Mouse (Mus musculus) megakaryocyte progenitor cell, adult 5-6 weeks (primary cell): Measurements from ENCODE around the gene Vmn1r199. TPM values are rescaled to one million over a fixed set of nuclear protein-coding genes. Genes with fewer than 3 reads are reported as not detected.
"Not testable (repeated sequence)": the region's sequence is repeated elsewhere in the genome, so short reads cannot be mapped to it uniquely, and the experiment has no call there.

Source experiments
- ATAC-seq: replicated peaks from 2 replicates; pipeline ENCODE4 v1.8.0; 2016; ENCODE audit warnings: mild to moderate bottlenecking, moderate TSS enrichment, inconsistent platforms; ENCODE audit not compliant: poor library complexity
- total RNA-seq, 2 experiments: library from RNA; stranded (forward) in 1 of 2; stranded (reverse) in 1 of 2; fragments of 157-497, 149-512 nt in 1 of 2; fragments of 200-1000 nt in 1 of 2; gene quantifications; 2 replicates each; pipeline versions ENCODE4 v1.2.3 to v1.2.4; 2015 to 2017

Vmn1r199 gene
- not detected in 2 replicates for total RNA-seq (2015)
- not detected in 2 replicates for total RNA-seq (2017)

DNA sequence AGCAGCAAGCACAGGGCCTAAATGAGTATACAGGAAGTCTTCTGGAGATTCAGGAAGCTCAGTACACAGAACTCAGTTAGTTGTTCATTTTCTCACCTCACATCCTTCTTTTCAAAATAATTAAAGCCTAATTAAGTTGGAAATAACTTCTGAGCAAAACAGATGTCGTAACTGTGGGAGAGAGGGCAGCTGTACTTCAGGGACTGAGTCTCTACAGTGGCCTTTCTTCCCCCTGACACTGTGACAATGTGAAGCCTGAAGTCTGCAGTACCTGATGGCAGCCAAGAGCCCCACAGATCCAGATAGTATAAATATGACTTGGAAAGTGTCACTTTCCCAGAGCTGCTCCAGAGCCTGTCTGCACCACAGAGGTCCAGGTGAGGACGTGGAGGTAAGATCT lies at the start of gene Vmn1r199:
Gene Vmn1r199 (plus strand): TSS at position 301 of the 400 bp plus-strand sequence.
- no peak for ATAC-seq

DNA sequence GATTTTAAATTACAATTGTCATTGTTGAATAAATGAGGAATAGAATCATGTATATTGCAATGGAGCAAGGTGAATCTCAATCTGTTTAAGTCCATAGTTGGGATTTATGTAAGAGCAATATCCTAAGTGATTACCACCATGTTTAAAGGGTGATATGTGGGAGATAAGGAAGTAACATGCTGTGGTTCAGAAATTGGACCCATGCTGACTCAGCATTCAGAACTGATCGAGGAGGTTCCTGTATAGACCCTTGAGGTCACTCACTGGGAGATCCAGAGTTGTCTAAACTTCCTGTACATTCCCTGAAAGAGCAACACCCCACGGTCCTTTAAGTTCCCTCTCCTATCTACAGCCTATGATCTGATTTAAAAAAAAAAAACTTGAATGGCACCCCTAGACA lies 46.3 kb upstream of the Vmn1r199 start:
- no peak for ATAC-seq

DNA sequence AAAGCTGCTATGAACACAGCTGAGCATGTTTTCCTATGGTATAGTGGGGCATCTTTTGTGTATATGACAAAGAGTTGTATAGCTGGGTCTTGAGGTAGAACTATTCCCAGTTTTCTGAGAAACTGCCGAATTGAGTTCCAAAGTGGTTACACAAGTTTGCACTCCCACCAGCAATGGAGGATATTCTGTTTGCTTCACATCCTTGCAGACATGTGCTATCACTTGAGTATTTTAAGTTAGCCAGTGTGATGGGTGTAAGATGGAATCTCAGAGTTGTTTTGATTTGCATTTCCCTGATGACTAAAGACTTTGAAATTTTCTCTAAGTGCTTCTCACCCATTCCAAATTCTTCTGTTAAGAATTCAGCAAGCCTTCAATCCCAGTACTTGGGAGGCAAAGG lies 44.1 kb upstream of the Vmn1r199 start:
- no peak for ATAC-seq

DNA sequence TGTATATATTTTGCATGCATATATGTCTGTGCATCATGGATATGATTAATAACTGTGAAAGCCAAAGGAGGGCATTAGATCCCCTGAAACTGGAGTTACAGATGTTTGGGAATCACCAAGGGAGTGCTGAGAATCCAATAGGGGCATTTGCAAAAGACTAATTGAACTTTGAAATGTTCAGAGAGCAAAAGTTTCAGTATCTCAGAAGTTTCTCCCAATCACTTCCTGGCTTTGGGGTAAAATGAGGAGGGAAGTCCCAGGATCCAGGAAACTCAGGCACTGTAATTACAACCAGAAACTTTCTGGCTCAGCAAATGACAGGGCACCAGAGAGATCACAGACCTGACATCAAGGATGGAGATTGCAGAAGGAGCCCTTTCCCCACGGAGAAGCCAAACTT lies 29.6 kb upstream of the Vmn1r199 start, which contains the start of gene Vmn1r198:
Gene Vmn1r198 (plus strand): TSS at position 301 of the 400 bp plus-strand sequence.
- no peak for ATAC-seq

DNA sequence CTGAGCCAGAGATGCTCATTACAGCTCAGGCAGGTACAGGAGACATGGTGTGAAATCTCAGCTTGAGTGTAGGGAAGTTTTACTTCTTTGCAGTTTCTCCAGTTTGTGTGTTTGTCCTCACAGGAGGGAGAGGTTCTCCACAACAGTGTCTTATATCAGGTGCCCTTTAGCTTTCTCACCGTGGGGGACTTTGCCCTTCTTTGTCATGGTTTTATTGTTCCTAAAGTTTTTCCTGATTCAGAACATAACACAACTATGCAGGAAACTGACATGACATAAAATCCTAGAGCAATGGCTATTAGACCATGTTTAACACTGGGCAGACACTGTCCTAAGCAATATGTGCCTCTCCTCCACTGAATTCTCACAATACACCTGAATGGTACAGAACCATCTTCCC lies 28.8 kb upstream of the Vmn1r199 start:
- no peak for ATAC-seq

DNA sequence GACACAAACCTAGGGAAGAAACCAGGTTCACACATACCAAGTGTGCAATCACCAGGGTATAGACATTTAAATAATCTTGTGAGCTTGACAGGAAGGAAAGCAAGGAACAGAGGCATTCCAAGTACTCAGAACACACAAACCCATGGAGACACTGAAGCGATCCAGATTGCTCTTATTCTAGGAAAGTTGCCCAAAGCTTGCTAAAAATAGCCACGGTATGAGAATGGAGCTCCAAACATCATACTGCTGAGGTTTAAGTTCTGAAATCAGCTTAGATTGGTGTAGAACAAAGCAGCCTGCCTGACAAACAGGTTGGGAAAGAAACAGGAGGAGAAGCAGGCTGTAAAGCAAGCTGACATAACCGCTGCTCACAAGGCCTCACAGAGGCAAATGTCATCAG lies 1.5 kb downstream of the Vmn1r199 start:
- not testable (repeated sequence) for ATAC-seq

DNA sequence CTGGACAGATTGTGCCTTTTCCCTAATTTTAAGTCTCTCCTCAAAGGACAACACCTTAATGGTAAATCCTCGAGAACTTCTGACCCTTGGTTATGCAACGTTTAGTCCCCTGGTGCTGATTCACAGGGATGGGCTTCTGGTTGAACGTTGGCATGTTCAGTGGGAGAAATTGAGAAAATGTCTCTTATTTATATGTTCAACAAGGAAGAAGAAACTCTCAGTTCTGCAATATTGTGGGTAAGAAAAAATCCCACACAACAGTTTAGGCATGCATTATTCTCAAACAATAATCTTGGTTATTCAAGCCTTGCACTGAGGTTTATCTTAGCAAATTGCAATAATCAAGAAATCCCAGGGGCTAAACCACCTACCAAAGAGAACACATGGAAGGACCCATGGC lies 3.8 kb downstream of the Vmn1r199 start:
- ATAC-seq: no peak

DNA sequence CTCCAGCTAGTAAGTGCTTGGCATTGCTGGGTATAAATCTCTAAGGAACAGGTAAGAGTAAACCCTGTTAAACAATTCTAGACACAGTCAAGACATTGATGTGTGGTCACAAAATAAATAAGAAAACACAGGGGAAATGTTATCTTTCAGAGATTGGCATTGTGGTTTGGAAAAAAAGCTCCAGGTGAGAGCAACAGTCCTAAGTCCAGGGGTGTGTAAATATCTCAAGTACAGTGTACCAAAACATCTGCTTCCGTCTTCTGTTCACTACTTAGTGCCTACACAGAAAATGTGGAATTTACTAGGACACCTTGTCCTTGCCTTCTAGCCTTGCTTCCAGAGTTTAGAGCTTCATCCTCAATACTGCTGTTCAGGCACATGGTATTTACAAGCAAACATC lies 7.4 kb downstream of the Vmn1r199 start:
- ATAC-seq: no peak

DNA sequence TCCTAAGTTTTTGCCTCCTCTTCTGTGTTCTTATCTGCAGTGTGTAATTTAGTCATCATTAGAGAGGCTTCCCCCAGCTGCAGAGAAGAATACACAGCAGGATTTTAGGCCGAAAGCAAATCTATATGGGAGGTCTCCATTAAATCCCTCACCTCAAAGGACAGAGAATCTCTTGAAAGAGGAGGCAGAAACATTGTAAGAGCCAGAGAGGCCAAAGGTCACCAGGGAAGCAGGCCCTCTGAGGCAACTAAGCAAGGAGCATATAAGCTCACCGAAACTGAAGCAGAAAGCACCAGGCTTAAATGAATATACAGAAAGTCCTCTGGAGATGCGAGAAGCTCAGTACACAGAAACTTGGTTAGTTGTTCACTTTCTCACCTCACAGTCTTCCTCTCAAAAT lies 10.5 kb downstream of the Vmn1r199 start, which contains the start of gene Vmn1r200:
Gene Vmn1r200 (plus strand): TSS at position 301 of the 400 bp plus-strand sequence.
- ATAC-seq: no peak

DNA sequence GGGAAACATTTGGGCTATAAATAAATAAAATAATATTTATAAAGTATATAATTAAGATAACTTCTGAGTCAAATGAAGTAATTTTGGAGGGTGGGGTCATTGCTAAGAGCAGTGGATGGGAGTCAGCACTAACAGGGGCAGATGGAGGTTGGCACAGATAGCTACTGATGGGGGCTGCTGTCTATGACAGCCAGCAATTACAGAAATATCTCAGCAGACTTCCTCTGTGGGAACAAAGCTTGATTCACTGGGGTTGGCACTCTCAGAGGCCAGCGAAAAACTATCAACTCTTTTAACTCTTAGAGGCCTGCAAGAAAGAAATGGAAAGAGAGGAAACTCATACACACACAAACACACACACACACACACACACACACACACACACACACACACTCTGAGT lies 23.4 kb downstream of the Vmn1r199 start:
- ATAC-seq: no peak

Other genes starting within 250 kb of the Vmn1r199 start
- gene Vmn1r191, start 195.8 kb upstream of the Vmn1r199 start, total RNA-seq (2015): not detected in 2 replicates
- not detected in 2 replicates for gene Vmn1r191, start 195.8 kb upstream of the Vmn1r199 start, total RNA-seq (2017)
- not detected in 2 replicates for gene Vmn1r192, start 188.7 kb upstream of the Vmn1r199 start, total RNA-seq (2015)
- not detected in 2 replicates for gene Vmn1r192, start 188.7 kb upstream of the Vmn1r199 start, total RNA-seq (2017)
- gene Vmn1r193, start 156.7 kb upstream of the Vmn1r199 start, total RNA-seq (2015): not detected in 2 replicates
- gene Vmn1r193, start 156.7 kb upstream of the Vmn1r199 start, total RNA-seq (2017): not detected in 2 replicates
- gene Vmn1r194, start 135.6 kb upstream of the Vmn1r199 start, total RNA-seq (2015): not detected in 2 replicates
- not detected in 2 replicates for gene Vmn1r194, start 135.6 kb upstream of the Vmn1r199 start, total RNA-seq (2017)
- not detected in 2 replicates for gene Vmn1r195, start 109.3 kb upstream of the Vmn1r199 start, total RNA-seq (2015)
- not detected in 2 replicates for gene Vmn1r195, start 109.3 kb upstream of the Vmn1r199 start, total RNA-seq (2017)
- gene Vmn1r196, start 89.9 kb upstream of the Vmn1r199 start, total RNA-seq (2015): not detected in 2 replicates
- not detected in 2 replicates for gene Vmn1r196, start 89.9 kb upstream of the Vmn1r199 start, total RNA-seq (2017)
- gene Vmn1r197, start 55.2 kb upstream of the Vmn1r199 start, total RNA-seq (2015): not detected in 2 replicates
- gene Vmn1r197, start 55.2 kb upstream of the Vmn1r199 start, total RNA-seq (2017): not detected in 2 replicates
- gene Vmn1r198, start 29.5 kb upstream of the Vmn1r199 start, total RNA-seq (2015): not detected in 2 replicates
- not detected in 2 replicates for gene Vmn1r198, start 29.5 kb upstream of the Vmn1r199 start, total RNA-seq (2017)
- not detected in 2 replicates for gene Vmn1r200, start 10.6 kb downstream of the Vmn1r199 start, total RNA-seq (2015)
- not detected in 2 replicates for gene Vmn1r200, start 10.6 kb downstream of the Vmn1r199 start, total RNA-seq (2017)
- gene Vmn1r201, start 92.1 kb downstream of the Vmn1r199 start, total RNA-seq (2015): not detected in 2 replicates
- gene Vmn1r201, start 92.1 kb downstream of the Vmn1r199 start, total RNA-seq (2017): not detected in 2 replicates
- not detected in 2 replicates for gene Vmn1r202, start 125.6 kb downstream of the Vmn1r199 start, total RNA-seq (2015)
- gene Vmn1r202, start 125.6 kb downstream of the Vmn1r199 start, total RNA-seq (2017): not detected in 2 replicates
- not detected in 2 replicates for gene Vmn1r203, start 138.3 kb downstream of the Vmn1r199 start, total RNA-seq (2015)
- gene Vmn1r203, start 138.3 kb downstream of the Vmn1r199 start, total RNA-seq (2017): 0.04 TPM in 1 of 2 replicates, not detected in the other
- gene Vmn1r204, start 173.4 kb downstream of the Vmn1r199 start, total RNA-seq (2015): not detected in 2 replicates
- not detected in 2 replicates for gene Vmn1r204, start 173.4 kb downstream of the Vmn1r199 start, total RNA-seq (2017)
- not detected in 2 replicates for gene Vmn1r205, start 213.2 kb downstream of the Vmn1r199 start, total RNA-seq (2015)
- not detected in 2 replicates for gene Vmn1r205, start 213.2 kb downstream of the Vmn1r199 start, total RNA-seq (2017)
- gene Vmn1r206, start 244.4 kb downstream of the Vmn1r199 start, total RNA-seq (2015): not detected in 2 replicates
- gene Vmn1r206, start 244.4 kb downstream of the Vmn1r199 start, total RNA-seq (2017): not detected in 2 replicates